Mouse (Mus musculus): ENCODE results near the gene Tfb2m. TPM values are rescaled to one million over a fixed set of nuclear protein-coding genes. Genes with fewer than 3 reads are reported as not detected.
"Not testable (repeated sequence)": the region's sequence is repeated elsewhere in the genome, so short reads cannot be mapped to it uniquely, and the experiment has no call there.

Gene Tfb2m
- 22.9 and 27.2 TPM in 2 replicates for polyA plus RNA-seq (2016; fragmentation: Nextera tagmentation; extraction: Ambion mirVana)

GRCm38 (mm10) chr1:179545768-179546550 is at the start of gene Tfb2m, which contains the start of gene Cnst:
Gene Tfb2m, minus strand, starts transcription at chr1:179546267.
Gene Cnst, plus strand, starts transcription at chr1:179546370.
- H3K4me3 ChIP-seq, result peak within 1 kb of the TSS; percentile 88
- peak within 1 kb of the TSS; percentile 92 for H3K27ac ChIP-seq
- H3K27me3 ChIP-seq (ENCODE audit: poor library complexity, severe bottlenecking); H3K36me3 ChIP-seq (replicated peaks); H3K9me3 ChIP-seq: not testable (repeated sequence)
- peak; percentile 98 for DNase-seq (ENCODE audit: extremely low spot score, low spot score)
- under 1% methylated on average over 69 of the region's 69 CpGs for WGBS
- H3K4me1 ChIP-seq, result peaks cover 29% of the 10 kb centered on the region

GRCm38 (mm10) chr1:179592972-179593371 is 46.9 kb upstream of the Tfb2m start:
- Histone ChIP-seq H3K36me3 (replicated peaks) (peaks cover 10% of the 10 kb centered on the region; the same call in 1 of the 2 replicates), H3K4me1 (no peaks in the 10 kb centered on the region; the same call in 1 of the 2 replicates), H3K27me3 (ENCODE audit: poor library complexity, severe bottlenecking) (no peaks in the 10 kb centered on the region), H3K9me3 (no peaks in the 10 kb centered on the region), H3K27ac (no peak overlapping the region), H3K4me3 (no peak overlapping the region)
- DNase-seq (ENCODE audit: extremely low spot score, low spot score), result no peak
- 72% methylated on average over 7 of the region's 7 CpGs for WGBS

GRCm38 (mm10) chr1:179592143-179592542 is 46.1 kb upstream of the Tfb2m start:
- no peak for DNase-seq (ENCODE audit: extremely low spot score, low spot score)
- no peaks in the 10 kb centered on the region for H3K9me3 ChIP-seq
- H3K27me3 ChIP-seq (ENCODE audit: poor library complexity, severe bottlenecking), result no peaks in the 10 kb centered on the region
- H3K27ac ChIP-seq, result no peak overlapping the region
- H3K4me3 ChIP-seq, result no peak overlapping the region
- WGBS, result 82% methylated on average over 2 of the region's 2 CpGs
- H3K36me3 ChIP-seq (replicated peaks), result peaks cover 10% of the 10 kb centered on the region; the same call in 1 of the 2 replicates
- peaks cover 7% of the 10 kb centered on the region for H3K4me1 ChIP-seq

- 90% methylated on average over 12 of the region's 12 CpGs for WGBS
- no peak overlapping the region for H3K4me3 ChIP-seq
Observed at GRCm38 (mm10) chr1:179591639-179592038, 45.6 kb upstream of the Tfb2m start.

GRCm38 (mm10) chr1:179588230-179588629 is 42.2 kb upstream of the Tfb2m start:
- H3K9me3 ChIP-seq, result no peaks in the 10 kb centered on the region
- no peak overlapping the region for H3K4me3 ChIP-seq
- peaks cover 7% of the 10 kb centered on the region; the same call in 1 of the 2 replicates for H3K36me3 ChIP-seq (replicated peaks)
- H3K4me1 ChIP-seq, result peaks cover 23% of the 10 kb centered on the region
- H3K27ac ChIP-seq, result no peak overlapping the region
- WGBS, result 91% methylated on average over 4 of the region's 4 CpGs
- H3K27me3 ChIP-seq (ENCODE audit: poor library complexity, severe bottlenecking), result no peaks in the 10 kb centered on the region
- DNase-seq (ENCODE audit: extremely low spot score, low spot score), result no peak

More at GRCm38 (mm10) chr1:179591639-179592038, 45.6 kb upstream of the Tfb2m start:
- no peaks in the 10 kb centered on the region for H3K9me3 ChIP-seq
- DNase-seq (ENCODE audit: extremely low spot score, low spot score), result no peak
- H3K4me1 ChIP-seq, result peaks cover 12% of the 10 kb centered on the region
- H3K27me3 ChIP-seq (ENCODE audit: poor library complexity, severe bottlenecking), result no peaks in the 10 kb centered on the region
- peaks cover 10% of the 10 kb centered on the region; the same call in 1 of the 2 replicates for H3K36me3 ChIP-seq (replicated peaks)
- no peak overlapping the region for H3K27ac ChIP-seq

GRCm38 (mm10) chr1:179586430-179587095 is 40.5 kb upstream of the Tfb2m start:
- no peak for DNase-seq (ENCODE audit: extremely low spot score, low spot score)
- no peak overlapping the region for H3K27ac ChIP-seq
- no peaks in the 10 kb centered on the region for H3K27me3 ChIP-seq (ENCODE audit: poor library complexity, severe bottlenecking)
- WGBS, result 59% methylated on average over 3 of the region's 3 CpGs
- peaks cover 23% of the 10 kb centered on the region for H3K4me1 ChIP-seq
- no peaks in the 10 kb centered on the region for H3K9me3 ChIP-seq
- H3K36me3 ChIP-seq (replicated peaks), result no peaks in the 10 kb centered on the region
- no peak overlapping the region for H3K4me3 ChIP-seq

- no peak overlapping the region for H3K27ac ChIP-seq
- no peak overlapping the region for H3K4me3 ChIP-seq
- WGBS, result 85% methylated on average over 9 of the region's 9 CpGs
- DNase-seq (ENCODE audit: extremely low spot score, low spot score), result no peak
- H3K4me1 ChIP-seq, result peaks cover 23% of the 10 kb centered on the region
- no peaks in the 10 kb centered on the region for H3K9me3 ChIP-seq
- H3K36me3 ChIP-seq (replicated peaks), result peaks cover under 1% of the 10 kb centered on the region; the same call in 1 of the 2 replicates
- H3K27me3 ChIP-seq (ENCODE audit: poor library complexity, severe bottlenecking), result no peaks in the 10 kb centered on the region
Observed at GRCm38 (mm10) chr1:179585646-179586045, 39.6 kb upstream of the Tfb2m start.

- WGBS, result 89% methylated on average over 4 of the region's 4 CpGs
- DNase-seq (ENCODE audit: extremely low spot score, low spot score), result no peak
- no peak overlapping the region for H3K27ac ChIP-seq
Observed at GRCm38 (mm10) chr1:179584220-179584619, 38.2 kb upstream of the Tfb2m start.

GRCm38 (mm10) chr1:179583090-179583489 is 37.0 kb upstream of the Tfb2m start:
- no peak overlapping the region for H3K4me3 ChIP-seq
- H3K4me1 ChIP-seq, result peaks cover 23% of the 10 kb centered on the region
- H3K27me3 ChIP-seq (ENCODE audit: poor library complexity, severe bottlenecking), result no peaks in the 10 kb centered on the region
- no peak overlapping the region for H3K27ac ChIP-seq
- no peak for DNase-seq (ENCODE audit: extremely low spot score, low spot score)
- peaks cover 15% of the 10 kb centered on the region for H3K36me3 ChIP-seq (replicated peaks)
- 90% methylated on average over 3 of the region's 3 CpGs for WGBS
- no peaks in the 10 kb centered on the region for H3K9me3 ChIP-seq

More at GRCm38 (mm10) chr1:179584220-179584619, 38.2 kb upstream of the Tfb2m start:
- Histone ChIP-seq H3K4me1 (peaks cover 23% of the 10 kb centered on the region), H3K4me3 (no peak overlapping the region), H3K9me3 (no peaks in the 10 kb centered on the region), H3K36me3 (replicated peaks) (peaks cover 14% of the 10 kb centered on the region), H3K27me3 (ENCODE audit: poor library complexity, severe bottlenecking) (no peaks in the 10 kb centered on the region)

- 80% methylated on average over 6 of the region's 6 CpGs for whole genome bisulfite sequencing
- Histone ChIP-seq H3K9me3 (no peaks in the 10 kb centered on the region), H3K27me3 (ENCODE audit: poor library complexity, severe bottlenecking) (no peaks in the 10 kb centered on the region), H3K27ac (no peak overlapping the region), H3K4me3 (no peak overlapping the region), H3K36me3 (replicated peaks) (peaks cover 15% of the 10 kb centered on the region), H3K4me1 (peaks cover 15% of the 10 kb centered on the region)
- DNase-seq (ENCODE audit: extremely low spot score, low spot score), result no peak
Observed at GRCm38 (mm10) chr1:179582021-179582433, 36.0 kb upstream of the Tfb2m start.

GRCm38 (mm10) chr1:179581422-179581821 is 35.4 kb upstream of the Tfb2m start:
- Histone ChIP-seq H3K4me1 (peaks cover 9% of the 10 kb centered on the region), H3K27me3 (ENCODE audit: poor library complexity, severe bottlenecking) (no peaks in the 10 kb centered on the region), H3K9me3 (no peaks in the 10 kb centered on the region), H3K27ac (no peak overlapping the region), H3K4me3 (no peak overlapping the region), H3K36me3 (replicated peaks) (peaks cover 15% of the 10 kb centered on the region)
- WGBS, result 95% methylated on average over 10 of the region's 10 CpGs
- no peak for DNase-seq (ENCODE audit: extremely low spot score, low spot score)

- H3K27me3 ChIP-seq (ENCODE audit: poor library complexity, severe bottlenecking), result no peaks in the 10 kb centered on the region
- WGBS, result 84% methylated on average over 8 of the region's 8 CpGs
- H3K9me3 ChIP-seq, result no peaks in the 10 kb centered on the region
- no peak overlapping the region for H3K4me3 ChIP-seq
- H3K36me3 ChIP-seq (replicated peaks), result peaks cover 15% of the 10 kb centered on the region
- H3K27ac ChIP-seq, result no peak overlapping the region
- DNase-seq (ENCODE audit: extremely low spot score, low spot score), result no peak
- H3K4me1 ChIP-seq, result no peaks in the 10 kb centered on the region
Observed at GRCm38 (mm10) chr1:179580200-179580599, 34.1 kb upstream of the Tfb2m start.

- H3K27ac ChIP-seq, result no peak overlapping the region
- H3K9me3 ChIP-seq, result no peaks in the 10 kb centered on the region
- H3K4me1 ChIP-seq, result 0 out of 2 replicates have a peak, but pooled peaks cover 5% of the 10 kb centered on the region
- no peak for DNase-seq (ENCODE audit: extremely low spot score, low spot score)
- H3K4me3 ChIP-seq, result no peak overlapping the region
- WGBS, result 82% methylated on average over 6 of the region's 6 CpGs
- H3K27me3 ChIP-seq (ENCODE audit: poor library complexity, severe bottlenecking), result no peaks in the 10 kb centered on the region
- H3K36me3 ChIP-seq (replicated peaks), result peaks cover 15% of the 10 kb centered on the region
Observed at GRCm38 (mm10) chr1:179578625-179579024, 32.6 kb upstream of the Tfb2m start.

Data from forebrain, embryonic 10.5 days (tissue).